Mouse (Mus musculus): Measurements from ENCODE around the gene Zswim3.

Gene Zswim3

DNA sequence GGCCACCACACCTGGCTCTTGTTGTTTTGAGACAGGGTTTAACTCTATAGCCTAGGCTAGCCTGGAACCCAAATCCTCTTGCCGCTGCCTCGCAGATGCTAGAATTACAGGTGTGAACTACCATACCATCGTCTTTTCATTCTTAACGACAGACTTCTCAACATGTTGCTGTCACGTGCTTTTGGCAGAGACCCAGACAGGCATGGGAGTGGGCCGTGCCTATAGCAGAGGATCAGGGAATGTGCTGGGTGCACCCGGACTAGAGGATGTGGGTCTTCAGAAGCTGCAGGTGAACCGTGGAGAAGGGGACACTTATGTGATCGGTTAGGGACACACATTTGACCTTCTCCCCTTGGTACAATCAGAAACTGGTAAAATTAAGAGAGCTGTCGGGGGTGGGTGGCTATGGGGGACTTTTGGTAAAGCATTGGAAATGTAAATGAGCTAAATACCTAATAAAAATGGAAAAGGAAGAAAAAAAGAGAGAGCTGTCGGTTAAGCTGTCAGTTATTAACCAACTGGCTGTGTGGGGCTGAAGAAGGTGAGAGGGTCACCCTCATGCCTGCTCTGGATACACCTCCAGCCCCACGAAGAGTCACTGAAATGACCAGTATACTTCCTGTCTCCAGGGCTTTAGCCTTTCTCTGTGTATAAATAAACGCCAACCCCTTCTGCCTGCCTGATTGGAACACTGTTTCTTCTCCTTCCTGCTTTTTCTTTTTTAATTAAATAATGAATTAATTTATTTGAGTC is 4.5 kb upstream of the Zswim3 start:
- in situ Hi-C loops (cut with MboI; ENCODE audit: unreplicated experiment in 2 of 2), result no loop called here

DNA sequence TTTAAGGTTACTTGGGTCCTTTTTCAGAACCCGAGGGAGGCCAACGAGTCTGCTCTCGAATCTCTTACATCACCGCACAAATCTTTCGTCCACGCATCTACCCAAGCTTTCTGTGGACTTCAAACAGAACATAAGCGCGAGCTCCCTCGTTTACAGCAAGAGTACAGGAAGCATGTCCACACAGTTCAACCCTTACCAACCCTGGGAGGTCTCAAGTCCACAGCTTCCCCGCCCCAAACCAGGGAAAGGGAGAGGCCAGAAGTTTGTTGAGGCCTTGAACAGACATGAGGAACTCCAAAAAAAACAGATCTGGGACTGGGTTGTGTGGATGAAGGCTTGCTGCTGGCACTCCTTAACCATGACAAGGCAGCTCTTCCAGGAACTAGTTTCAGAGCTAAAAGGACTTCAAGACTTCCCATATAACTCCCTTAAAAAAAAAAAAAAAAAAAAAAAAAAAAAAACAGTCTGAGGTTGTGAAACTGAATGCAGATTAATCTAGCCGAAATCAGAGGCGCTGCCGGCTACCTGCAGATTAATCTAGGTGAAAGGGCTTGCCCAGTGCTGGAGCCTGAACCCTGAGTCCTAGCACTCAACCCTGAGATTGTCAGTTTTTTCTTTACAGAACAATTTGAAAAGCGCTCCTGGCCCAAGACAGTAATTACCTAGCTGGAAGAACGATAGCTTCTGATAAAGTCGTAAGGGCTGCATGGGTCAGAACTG is 1.5 kb upstream of the Zswim3 start:
- in situ Hi-C loops (cut with MboI; ENCODE audit: unreplicated experiment in 2 of 2), result no loop called here

- in situ Hi-C loops (cut with MboI; ENCODE audit: unreplicated experiment in 2 of 2), result no loop called here
Observed at GRCm38 (mm10) chr2:164803921-164804313, 981 bp upstream of the Zswim3 start.

DNA sequence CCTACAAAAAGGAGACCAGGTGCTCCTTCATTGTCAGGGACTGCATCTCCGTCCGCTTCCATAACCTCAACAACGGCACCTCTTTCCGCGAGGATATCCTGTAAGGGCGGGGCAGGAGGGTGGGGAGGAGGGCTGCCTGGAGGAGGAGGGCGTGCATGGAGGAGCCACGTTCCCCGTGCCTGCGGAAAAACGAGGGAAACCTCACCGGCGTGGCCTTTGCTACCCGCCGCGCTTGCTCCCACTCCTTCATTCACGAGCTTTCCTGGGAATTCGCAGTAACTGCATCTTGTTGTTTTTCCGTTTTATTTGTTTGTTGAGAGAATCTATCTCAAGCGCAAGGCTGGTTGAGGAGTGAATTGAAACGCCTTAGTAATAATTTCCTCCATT is 427 bp downstream of the Zswim3 start:
- in situ Hi-C loops (cut with MboI; ENCODE audit: unreplicated experiment in 2 of 2), result no loop called here

DNA sequence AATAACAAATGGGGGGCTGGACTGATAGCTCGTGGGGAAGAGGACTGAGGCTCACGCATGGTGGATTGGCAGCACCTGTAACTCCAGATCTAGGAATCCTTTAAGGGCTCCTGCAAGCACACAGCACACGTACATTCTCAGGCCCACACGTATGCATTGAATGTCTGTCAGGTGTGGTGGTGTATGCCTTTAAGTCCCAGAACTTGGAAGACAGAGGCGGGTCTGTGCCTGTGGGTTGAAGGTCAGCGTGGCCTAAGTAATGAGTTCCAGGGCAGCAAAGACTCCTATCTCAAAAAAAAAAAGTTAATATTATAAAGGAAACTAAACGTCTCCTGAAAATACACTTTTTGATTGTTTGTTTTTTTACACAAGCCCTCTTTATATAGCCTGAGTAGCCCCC is 1.7 kb downstream of the Zswim3 start:
- in situ Hi-C loops (cut with MboI; ENCODE audit: unreplicated experiment in 2 of 2), result no loop called here

DNA sequence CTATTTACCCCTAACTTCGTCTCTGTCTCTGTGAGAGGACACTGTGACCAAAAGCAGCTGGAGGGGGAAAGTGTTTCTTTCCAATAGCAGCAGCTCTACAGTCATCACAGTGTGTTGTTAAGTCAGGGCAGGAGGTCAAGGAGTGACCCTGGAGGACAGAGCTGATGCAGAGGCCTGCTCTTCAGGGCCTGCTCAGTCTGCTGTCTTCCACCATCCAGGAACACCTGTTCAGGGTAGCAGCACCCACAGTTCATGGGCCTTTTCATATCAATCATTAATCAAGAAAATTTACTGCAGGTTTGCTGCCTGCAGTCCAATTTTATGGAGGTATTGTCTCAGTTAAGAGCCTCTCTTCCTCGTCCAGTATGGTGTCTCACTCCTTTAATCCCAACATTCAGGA is 8.7 kb downstream of the Zswim3 start:
- in situ Hi-C loops (cut with MboI; ENCODE audit: unreplicated experiment in 2 of 2), result no loop called here

- in situ Hi-C loops (cut with MboI; ENCODE audit: unreplicated experiment in 2 of 2), result no loop called here
Observed at GRCm38 (mm10) chr2:164815348-164815747, 10.4 kb downstream of the Zswim3 start.

DNA sequence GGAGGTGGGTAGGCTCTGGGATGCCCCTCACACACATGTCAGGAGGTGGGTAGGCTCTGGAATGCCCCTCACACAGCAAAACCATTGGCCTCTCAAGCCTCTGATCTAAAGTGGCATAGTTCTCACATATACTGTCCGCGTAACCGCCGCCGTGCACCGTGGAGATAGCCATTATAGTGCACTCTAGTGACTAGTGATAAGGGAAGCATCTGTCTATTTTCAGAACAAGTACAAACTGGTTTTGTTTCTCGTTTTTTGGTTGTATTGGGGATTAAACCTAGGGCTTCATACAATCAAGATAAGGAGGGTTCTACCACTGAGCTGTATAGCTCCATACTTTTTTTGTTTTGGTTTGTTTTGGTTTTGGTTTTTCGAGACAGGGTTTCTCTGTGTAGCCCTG is 10.9 kb downstream of the Zswim3 start:
- in situ Hi-C loops (cut with MboI; ENCODE audit: unreplicated experiment in 2 of 2), result no loop called here

GRCm38 (mm10) chr2:164817206-164817605 is 12.3 kb downstream of the Zswim3 start:
- in situ Hi-C loops (cut with MboI; ENCODE audit: unreplicated experiment in 2 of 2), result no loop called here

- in situ Hi-C loops (cut with MboI; ENCODE audit: unreplicated experiment in 2 of 2), result no loop called here
Observed at GRCm38 (mm10) chr2:164817703-164818102, 12.8 kb downstream of the Zswim3 start.

DNA sequence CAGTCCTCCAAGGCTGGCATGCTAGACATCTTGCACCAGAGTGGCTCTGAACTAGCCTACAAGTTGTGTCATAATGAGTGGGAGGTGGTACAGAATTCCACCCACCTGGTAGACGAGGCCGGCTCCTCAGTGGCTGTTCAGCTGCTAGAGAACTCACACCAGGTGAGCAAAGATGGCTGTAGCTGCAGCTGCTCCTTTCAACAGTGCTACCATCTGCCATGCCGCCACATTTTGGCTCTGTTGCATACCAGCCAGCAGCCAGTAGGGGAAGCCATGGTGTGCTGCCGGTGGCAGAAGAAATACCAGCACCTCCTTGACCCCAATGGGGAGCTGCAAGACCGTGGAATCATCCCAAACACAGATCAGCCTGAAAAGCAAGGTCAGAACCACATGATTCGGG is 16.2 kb downstream of the Zswim3 start:
- in situ Hi-C loops (cut with MboI; ENCODE audit: unreplicated experiment in 2 of 2), result no loop called here

DNA sequence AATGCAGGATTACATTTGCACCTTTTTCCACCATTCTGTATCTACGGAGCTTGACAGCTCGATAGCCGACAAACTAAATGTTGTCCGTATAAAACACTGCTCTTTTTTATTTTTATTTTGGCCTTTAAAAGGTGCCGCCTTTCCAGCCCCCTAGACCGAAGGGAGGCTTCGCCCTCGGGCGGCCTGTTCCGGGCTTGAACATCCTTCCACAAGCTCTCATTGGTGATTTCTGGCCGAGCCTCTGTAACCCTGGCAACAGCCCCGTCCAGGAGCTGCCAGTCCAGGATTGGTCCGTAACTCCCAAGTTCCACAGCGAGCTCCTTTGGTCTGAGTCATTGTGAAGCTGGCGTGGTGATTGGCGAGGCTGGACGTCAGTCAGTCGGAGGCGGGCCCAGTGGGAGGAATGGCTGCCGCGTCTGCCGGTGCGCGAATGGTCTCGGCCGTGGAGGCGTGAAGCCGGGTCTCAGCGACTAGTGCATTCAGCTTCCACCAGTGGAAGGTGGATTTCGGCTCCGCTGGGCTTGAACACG is 17.8 kb downstream of the Zswim3 start, which contains the start of gene Zswim1:
TSS of gene Zswim1 (plus strand) at position 51 of the 530 bp plus-strand sequence.
- in situ Hi-C loops (cut with MboI; ENCODE audit: unreplicated experiment in 2 of 2), result no loop called here

- in situ Hi-C loops (cut with MboI; ENCODE audit: unreplicated experiment in 2 of 2), result no loop called here
Observed at GRCm38 (mm10) chr2:164823181-164823585, 18.3 kb downstream of the Zswim3 start.

DNA sequence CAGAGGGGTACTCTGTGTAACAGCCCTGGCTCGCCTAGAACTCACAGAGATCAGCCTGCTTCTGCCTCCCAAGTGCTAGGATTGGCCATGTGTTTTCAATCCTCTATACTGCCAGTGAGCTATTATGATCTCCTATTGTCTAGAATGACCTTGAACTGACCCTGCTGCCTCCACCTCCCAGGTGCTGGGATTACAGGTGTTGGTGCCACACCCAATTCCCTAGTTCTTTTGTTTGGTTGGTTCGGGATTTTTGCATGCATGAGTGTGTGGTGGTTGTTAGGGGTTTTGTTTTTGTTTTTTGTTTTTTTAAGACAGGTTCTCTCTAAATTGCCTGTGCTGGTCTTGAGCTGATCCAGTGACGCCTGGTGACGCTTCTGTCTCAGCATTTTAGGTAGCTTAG is 19.1 kb downstream of the Zswim3 start:
- in situ Hi-C loops (cut with MboI; ENCODE audit: unreplicated experiment in 2 of 2), result no loop called here

DNA sequence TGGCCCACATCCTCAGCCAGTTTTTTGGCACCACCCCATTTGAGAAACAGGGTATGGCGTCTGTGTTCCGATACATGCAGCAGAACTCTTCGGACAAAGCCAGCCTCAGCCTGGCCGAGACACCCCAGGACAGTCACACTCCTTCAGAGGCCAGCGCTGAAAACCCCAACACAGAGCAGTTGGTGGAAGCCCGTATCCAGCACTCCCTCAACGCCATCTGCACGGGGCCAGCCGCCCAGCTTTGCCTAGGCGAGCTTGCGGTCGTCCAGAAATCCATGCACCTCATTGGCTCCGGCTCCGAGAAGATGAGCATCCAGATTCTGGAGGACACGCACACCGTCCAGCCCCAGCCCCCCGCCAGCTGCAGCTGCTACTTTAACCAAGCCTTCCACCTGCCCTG is 20.6 kb downstream of the Zswim3 start:
- in situ Hi-C loops (cut with MboI; ENCODE audit: unreplicated experiment in 2 of 2), result no loop called here

DNA sequence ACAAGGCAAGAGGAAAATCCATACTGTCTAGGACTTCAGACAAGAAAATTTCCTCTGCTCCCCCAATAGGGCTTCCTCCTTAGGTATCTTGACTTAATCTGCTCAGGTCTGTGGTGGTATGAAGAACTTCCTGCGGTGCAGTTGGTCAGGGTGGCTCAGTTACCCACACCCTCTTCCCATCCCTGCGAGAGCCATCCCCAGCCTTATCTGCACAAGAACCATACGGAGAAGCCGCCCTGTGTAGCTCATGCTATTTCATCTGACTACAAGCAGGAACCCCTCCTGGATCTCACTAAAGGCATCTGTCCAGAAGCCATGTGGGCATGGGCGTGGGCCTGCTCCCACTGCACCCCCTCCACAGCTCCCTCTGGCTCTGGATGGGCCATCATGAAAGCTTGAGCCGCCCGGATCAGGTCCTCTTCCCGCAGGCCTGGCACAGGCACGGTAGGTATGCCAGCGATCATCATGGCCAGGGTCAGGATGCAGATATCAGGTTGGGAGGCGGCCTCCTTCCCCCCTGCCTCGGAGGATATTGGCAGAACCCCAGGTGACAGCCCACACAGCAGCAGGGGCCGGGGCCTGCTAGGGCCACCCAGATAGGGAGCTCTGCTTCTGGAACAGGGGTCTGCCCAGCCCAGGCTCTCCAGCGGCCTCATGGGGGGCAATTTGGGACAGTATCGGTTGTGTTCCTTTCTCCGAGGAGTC is 22.4 kb downstream of the Zswim3 start:
- in situ Hi-C loops (cut with MboI; ENCODE audit: unreplicated experiment in 2 of 2), result no loop called here

- in situ Hi-C loops (cut with MboI; ENCODE audit: unreplicated experiment in 2 of 2), result no loop called here
Observed at GRCm38 (mm10) chr2:164828437-164828836, 23.5 kb downstream of the Zswim3 start, which contains the start of gene Spata25. Spata25 (minus strand) TSS chr2:164828537.

- in situ Hi-C loops (cut with MboI; ENCODE audit: unreplicated experiment in 2 of 2), result no loop called here
Observed at GRCm38 (mm10) chr2:164829090-164829489, 24.2 kb downstream of the Zswim3 start.

DNA sequence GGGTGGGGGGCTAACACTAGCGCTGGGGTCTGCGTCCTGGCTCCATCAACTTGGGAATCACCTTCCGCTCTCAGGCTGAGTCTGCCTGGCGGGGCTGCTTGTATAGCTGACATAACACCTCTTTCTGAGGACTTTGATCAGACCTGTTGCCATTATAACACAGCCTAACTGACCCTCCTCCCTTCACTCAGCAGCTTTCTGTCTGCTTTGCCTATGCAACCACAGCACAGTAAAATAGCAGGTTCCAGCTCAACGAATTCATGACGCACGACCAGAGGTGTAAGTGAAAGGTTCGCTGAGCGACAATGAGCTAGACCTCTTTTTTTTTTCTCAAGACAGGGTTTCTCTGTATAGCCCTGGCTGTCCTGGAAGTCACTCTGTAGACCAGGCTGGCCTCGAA is 26.1 kb downstream of the Zswim3 start:
- in situ Hi-C loops (cut with MboI; ENCODE audit: unreplicated experiment in 2 of 2), result loop anchor here (5.0 kb wide), 4 partner anchors 41 to 81 kb away; partner anchors contain the start of genes Pcif1 (in 1 of the 2) and Zfp335 (in 1 of the 2)

GRCm38 (mm10) chr2:164832032-164832747 is 27.3 kb downstream of the Zswim3 start:
- in situ Hi-C loops (cut with MboI; ENCODE audit: unreplicated experiment in 2 of 2), result loop anchor here (5.0 kb wide), 4 partner anchors 40 to 80 kb away; partner anchors contain the start of genes Pcif1 (in 1 of the 2) and Zfp335 (in 1 of the 2)
